Mouse (Mus musculus) limb, embryonic 11.5 days (tissue): ENCODE results near the gene Usp47. TPM values are rescaled to one million over a fixed set of nuclear protein-coding genes. Genes with fewer than 3 reads are reported as not detected.

Experiments
- ATAC-seq: fragments of 200-750 bp; cut with Nextera tagmentation; 2 replicates; pipeline ENCODE4 v1.8.0; 2017; ENCODE audit warnings: low read depth; ENCODE audit not compliant: insufficient number of reproducible peaks, low FRiP score, low TSS enrichment
- DNase-seq: peaks from one replicate; pipeline ENCODE4 v3.0.0-alpha.2; 2015; ENCODE audit warnings: low spot score
- H3K27ac ChIP-seq: fragments of 300-500 bp; sonication (generic); replicated peaks from 2 replicates; pipeline ENCODE4 v1.5.1; 2014; ENCODE audit warnings: low read depth, mild to moderate bottlenecking, low read length
- H3K27me3 ChIP-seq: fragments of 300-500 bp; sonication (generic); 2 replicates; pipeline ENCODE4 v1.6.1; 2014; ENCODE audit warnings: mild to moderate bottlenecking, low read length, mixed read lengths; ENCODE audit not compliant: control insufficient read depth, insufficient read depth
- H3K36me3 ChIP-seq: fragments of 300-500 bp; sonication (generic); 2 replicates; pipeline ENCODE4 v1.6.1; 2014; ENCODE audit warnings: mild to moderate bottlenecking, low read length, moderate library complexity, mixed read lengths; ENCODE audit not compliant: control insufficient read depth, insufficient read depth
- H3K4me1 ChIP-seq: fragments of 300-500 bp; sonication (generic); 2 replicates; pipeline ENCODE4 v1.6.1; 2014; ENCODE audit warnings: low read length, mixed read lengths; ENCODE audit not compliant: control insufficient read depth, insufficient read depth
- H3K4me2 ChIP-seq: fragments of 300-500 bp; sonication (generic); 2 replicates; pipeline ENCODE4 v1.6.1; 2014; ENCODE audit warnings: low read depth, mild to moderate bottlenecking, moderate library complexity; ENCODE audit not compliant: severe bottlenecking
- H3K4me3 ChIP-seq: fragments of 300-500 bp; sonication (generic); 2 replicates; pipeline ENCODE4 v1.5.1; 2014; ENCODE audit warnings: low read depth, low read length
- H3K9ac ChIP-seq: fragments of 300-500 bp; sonication (generic); 2 replicates; pipeline ENCODE4 v1.6.1; 2014; ENCODE audit warnings: mild to moderate bottlenecking, low read length
- H3K9me3 ChIP-seq: fragments of 300-500 bp; sonication (generic); 2 replicates; pipeline ENCODE4 v1.6.1; 2016; ENCODE audit warnings: low read length; ENCODE audit not compliant: control insufficient read depth
- WGBS: fragments of 180-500 bp; shearing (Covaris S2); extraction: QIAGEN DNeasy Blood & Tissue Kit; methylation state at CpG from one replicate; pipeline ENCODE4 v1.1.7; 2014; 5-methylcytosine and 5-hydroxymethylcytosine counted together
- polyA plus RNA-seq: library from polyadenylated mRNA; unstranded; fragments of >200 nt; fragmentation: Nextera tagmentation; extraction: Ambion mirVana; gene quantifications from 2 replicates; pipeline ENCODE4 v1.2.1, GENCODE M21; 2014

Usp47 gene
- polyA plus RNA-seq, 1 experiment from 2014 or later = 99.7 TPM

- Histone ChIP-seq H3K27me3 (no peaks in the 10 kb centered on the region), H3K4me2 (no peak overlapping the region), H3K27ac (no peak overlapping the region), H3K9me3 (no peaks in the 10 kb centered on the region), H3K4me1 (peaks cover 22% of the 10 kb centered on the region), H3K9ac (no peak overlapping the region), H3K4me3 (no peak overlapping the region), H3K36me3 (no peaks in the 10 kb centered on the region)
- 85% methylated on average over 7 of the region's 7 CpGs for WGBS
- no peak for DNase-seq
- ATAC-seq = no peak
Observed at GRCm38 (mm10) chr7:112119248-112119647, 95.9 kb downstream of the Usp47 start.

GRCm38 (mm10) chr7:112120861-112121810, 97.8 kb downstream of the Usp47 start:
- ATAC-seq (0 out of 2 replicates have a peak, but pooled peaks have one; percentile 14), DNase-seq (peak; percentile 28)
- Histone ChIP-seq H3K9ac (no peak overlapping the region), H3K27me3 (no peaks in the 10 kb centered on the region), H3K4me3 (no peak overlapping the region), H3K4me1 (peaks cover 22% of the 10 kb centered on the region), H3K4me2 (no peak overlapping the region), H3K27ac (peak overlapping the region; percentile 39; the same call in 1 of the 2 replicates), H3K9me3 (no peaks in the 10 kb centered on the region), H3K36me3 (no peaks in the 10 kb centered on the region)
- 66% methylated on average over 11 of the region's 11 CpGs for WGBS

DNA sequence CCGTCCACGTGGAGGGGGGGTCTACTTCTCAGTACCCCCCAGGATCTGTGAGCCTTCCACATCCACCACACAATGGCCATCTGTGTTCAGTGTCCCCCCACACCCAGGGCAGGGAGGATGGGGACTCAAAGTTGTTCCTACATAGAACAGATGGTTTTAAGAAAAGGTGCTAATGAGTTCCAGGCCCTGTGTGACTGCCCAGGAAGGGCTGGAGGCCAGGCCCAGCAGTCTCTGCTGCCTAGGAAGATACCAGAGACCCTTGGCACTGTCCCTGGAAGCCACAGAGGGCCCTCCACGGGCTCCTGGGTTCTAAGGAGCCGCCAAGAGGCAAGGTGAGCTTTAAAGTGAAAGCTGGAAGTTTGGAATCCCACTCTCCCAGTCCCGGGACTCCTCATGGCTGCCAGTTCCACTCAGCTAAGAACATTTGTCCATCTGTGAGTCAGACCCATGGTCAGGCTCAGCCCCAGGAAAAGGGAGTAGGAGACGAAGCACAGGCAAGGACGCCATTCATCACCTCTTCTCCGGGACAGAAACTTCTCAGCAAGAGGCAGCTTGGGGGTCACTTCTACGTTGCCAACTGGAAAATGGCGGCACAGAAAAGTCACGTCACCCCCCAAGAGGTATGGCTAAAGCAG, 98.7 kb downstream of the Usp47 start:
- 60% methylated on average over 11 of the region's 11 CpGs for WGBS
- DNase-seq (peak; percentile 58), ATAC-seq (peak; percentile 58; the same call in 1 of the 2 replicates)
- 0 out of 2 replicates have a peak overlapping the region, but pooled peaks have one; percentile 39 for H3K27ac ChIP-seq
- H3K9ac ChIP-seq = no peak overlapping the region
- H3K27me3 ChIP-seq = no peaks in the 10 kb centered on the region
- H3K4me3 ChIP-seq = no peak overlapping the region
- H3K4me2 ChIP-seq = no peak overlapping the region
- H3K4me1 ChIP-seq = peaks cover 24% of the 10 kb centered on the region
- H3K9me3 ChIP-seq = no peaks in the 10 kb centered on the region
- H3K36me3 ChIP-seq = no peaks in the 10 kb centered on the region

- DNase-seq (no peak), ATAC-seq (no peak)
- Histone ChIP-seq H3K27ac (no peak overlapping the region), H3K27me3 (no peaks in the 10 kb centered on the region), H3K4me2 (no peak overlapping the region), H3K36me3 (no peaks in the 10 kb centered on the region), H3K4me1 (peaks cover 24% of the 10 kb centered on the region), H3K4me3 (no peak overlapping the region), H3K9me3 (no peaks in the 10 kb centered on the region), H3K9ac (no peak overlapping the region)
- WGBS = 91% methylated on average over 5 of the region's 5 CpGs
Observed at GRCm38 (mm10) chr7:112123612-112124011, 100.3 kb downstream of the Usp47 start.

- Histone ChIP-seq H3K4me2 (no peak overlapping the region), H3K9ac (no peak overlapping the region), H3K27ac (no peak overlapping the region), H3K9me3 (no peaks in the 10 kb centered on the region), H3K4me1 (peaks cover 25% of the 10 kb centered on the region), H3K36me3 (no peaks in the 10 kb centered on the region), H3K4me3 (no peak overlapping the region), H3K27me3 (no peaks in the 10 kb centered on the region)
- ATAC-seq (no peak), DNase-seq (no peak)
- 89% methylated on average over 7 of the region's 7 CpGs for WGBS
Observed at GRCm38 (mm10) chr7:112125625-112126260, 102.4 kb downstream of the Usp47 start.

DNA sequence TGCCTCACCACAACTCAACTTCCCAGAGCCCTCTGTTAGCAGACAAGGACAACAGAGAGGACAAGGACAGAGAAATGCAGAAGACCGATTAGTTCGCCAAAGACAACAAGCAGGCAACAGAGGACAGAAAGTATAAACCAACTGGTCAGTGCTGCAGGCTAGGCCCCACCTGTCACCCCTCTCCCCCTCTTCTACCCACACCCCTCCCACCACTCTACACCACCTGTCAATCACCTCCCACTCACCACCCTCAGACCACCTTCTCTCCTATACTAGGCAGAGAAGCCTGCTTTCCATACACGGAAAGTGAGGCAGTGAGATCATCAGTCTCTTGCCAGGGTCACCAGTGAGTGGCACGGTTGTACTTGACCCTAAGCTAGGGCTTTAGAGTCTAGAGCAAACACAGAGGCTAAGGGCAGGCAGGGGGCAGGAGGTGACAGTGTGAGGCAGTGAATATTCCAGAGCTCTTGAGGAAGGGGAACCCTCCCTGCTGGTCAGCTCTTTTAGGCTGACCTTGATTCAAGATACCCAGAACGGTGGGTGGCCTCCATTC, 103.9 kb downstream of the Usp47 start:
- no peak for DNase-seq
- no peak overlapping the region for H3K9ac ChIP-seq
- ATAC-seq = no peak
- no peak overlapping the region for H3K4me3 ChIP-seq
- no peaks in the 10 kb centered on the region for H3K36me3 ChIP-seq
- no peak overlapping the region for H3K4me2 ChIP-seq
- no peaks in the 10 kb centered on the region for H3K9me3 ChIP-seq
- no peaks in the 10 kb centered on the region for H3K27me3 ChIP-seq
- H3K4me1 ChIP-seq = peaks cover 11% of the 10 kb centered on the region
- no peak overlapping the region for H3K27ac ChIP-seq
- whole genome bisulfite sequencing = 79% methylated on average over 5 of the region's 5 CpGs

DNA sequence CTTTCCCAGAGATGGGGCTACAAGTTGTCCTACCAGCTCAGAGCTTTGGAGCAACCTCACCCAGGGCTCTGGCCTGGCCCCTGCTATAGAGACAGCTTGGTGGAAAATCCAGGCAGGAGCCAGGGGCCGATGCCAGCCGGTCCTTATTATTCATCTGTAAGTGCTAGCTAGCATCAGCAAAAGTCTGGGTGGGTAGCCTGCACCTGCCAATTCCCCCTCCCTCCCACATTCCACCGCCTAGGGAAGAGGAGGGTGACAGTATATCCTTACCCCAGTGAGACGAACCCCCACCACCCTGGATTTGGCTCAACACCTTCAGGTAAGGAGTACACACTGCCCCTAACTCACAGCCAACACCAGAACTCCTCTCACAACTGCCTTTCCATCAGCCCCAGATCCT, 104.7 kb downstream of the Usp47 start:
- no peak for DNase-seq
- ATAC-seq = no peak
- Histone ChIP-seq H3K36me3 (no peaks in the 10 kb centered on the region), H3K4me2 (no peak overlapping the region), H3K27ac (no peak overlapping the region), H3K9ac (no peak overlapping the region), H3K27me3 (no peaks in the 10 kb centered on the region), H3K4me1 (peaks cover 8% of the 10 kb centered on the region), H3K4me3 (no peak overlapping the region), H3K9me3 (no peaks in the 10 kb centered on the region)
- WGBS = 84% methylated on average over 4 of the region's 4 CpGs

GRCm38 (mm10) chr7:112128810-112129209, 105.5 kb downstream of the Usp47 start:
- no peaks in the 10 kb centered on the region for H3K9me3 ChIP-seq
- H3K27me3 ChIP-seq = no peaks in the 10 kb centered on the region
- H3K4me2 ChIP-seq = no peak overlapping the region
- H3K9ac ChIP-seq = no peak overlapping the region
- H3K36me3 ChIP-seq = no peaks in the 10 kb centered on the region
- peaks cover 8% of the 10 kb centered on the region for H3K4me1 ChIP-seq
- peak; percentile 48 for DNase-seq
- 47% methylated on average over 4 of the region's 4 CpGs for WGBS
- H3K4me3 ChIP-seq = no peak overlapping the region
- peak; percentile 47; the same call in 1 of the 2 replicates for ATAC-seq
- no peak overlapping the region; the same call in 1 of the 2 replicates for H3K27ac ChIP-seq
